Mouse (Mus musculus): Measurements from ENCODE around the gene Gm9573.

Gene Gm9573

DNA sequence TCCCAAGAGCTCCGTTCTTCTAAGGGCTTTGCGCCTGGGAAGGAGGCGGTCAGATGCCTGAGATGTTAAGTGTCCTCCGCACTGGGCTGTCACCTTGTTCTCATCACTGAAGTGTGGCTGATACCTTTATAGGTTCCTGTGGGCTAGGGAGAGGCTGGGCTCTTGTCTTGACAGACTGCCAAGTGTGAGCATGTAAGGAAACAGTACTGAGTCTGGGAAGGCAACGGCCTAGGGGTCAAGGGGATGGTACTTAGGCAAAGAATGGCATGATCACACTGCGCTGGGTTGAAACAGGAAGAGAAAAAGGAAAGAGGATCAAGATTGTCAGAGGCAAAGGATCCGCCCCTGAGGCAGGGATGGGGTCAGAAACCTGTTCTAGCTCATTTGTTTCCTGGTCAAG lies at the start of gene Gm9573:
TSS of gene Gm9573 (minus strand) at position 101 of the 400 bp plus-strand sequence.
- no peak for DNase-seq

DNA sequence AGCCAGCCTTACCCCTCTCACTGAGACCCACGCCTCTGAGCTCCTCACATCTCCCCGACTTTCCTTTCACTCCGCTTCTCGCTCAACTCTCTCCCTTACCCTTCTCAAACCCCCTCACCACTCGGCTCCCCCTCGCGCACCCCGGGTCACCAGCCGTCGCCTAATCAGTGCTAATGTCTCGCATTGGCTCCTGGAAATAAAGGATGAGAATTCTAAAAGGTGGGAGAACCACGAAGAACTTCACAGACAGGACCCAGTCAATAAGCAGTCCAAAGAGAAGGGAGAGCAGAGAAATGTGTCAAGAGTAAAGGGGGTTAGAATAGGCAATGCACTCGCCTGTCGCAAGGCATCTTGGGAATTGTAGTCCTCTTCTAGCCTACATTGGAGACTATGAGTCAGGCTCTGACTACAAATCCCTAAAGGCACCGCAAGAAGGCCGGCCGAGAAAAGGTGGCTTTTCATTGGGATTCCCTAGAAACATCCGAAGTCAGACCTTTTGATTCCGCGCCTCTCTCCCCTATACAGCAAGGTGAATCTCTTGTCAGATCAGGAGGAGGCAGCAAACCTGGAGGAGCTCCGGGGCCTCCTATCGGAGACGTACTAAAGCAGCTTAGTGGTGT lies 47.1 kb upstream of the Gm9573 start, which contains the start of gene Gtf2h4:
TSS of gene Gtf2h4 (minus strand) at position 324 of the 620 bp plus-strand sequence.
- peak; percentile 85 to 90 for DNase-seq

DNA sequence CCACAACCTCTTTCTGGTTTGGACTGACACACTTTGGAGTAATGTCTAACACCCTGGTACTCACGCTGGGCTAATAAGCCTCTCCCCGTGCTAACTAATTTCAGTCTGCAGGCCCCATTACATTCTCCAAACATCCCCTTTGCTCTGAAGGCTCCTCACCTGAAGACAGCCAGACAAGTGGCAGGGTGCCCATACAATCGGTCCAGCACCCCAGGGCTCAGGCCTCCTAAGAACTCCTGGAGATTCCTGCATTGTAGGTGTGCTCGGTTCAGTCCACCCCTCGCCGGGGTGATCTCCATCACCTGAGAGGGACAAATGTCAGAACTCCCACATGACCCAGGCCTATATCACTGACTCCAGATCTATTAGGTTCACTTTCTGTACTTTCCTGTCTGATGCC lies 46.1 kb upstream of the Gm9573 start:
- DNase-seq: no peak

DNA sequence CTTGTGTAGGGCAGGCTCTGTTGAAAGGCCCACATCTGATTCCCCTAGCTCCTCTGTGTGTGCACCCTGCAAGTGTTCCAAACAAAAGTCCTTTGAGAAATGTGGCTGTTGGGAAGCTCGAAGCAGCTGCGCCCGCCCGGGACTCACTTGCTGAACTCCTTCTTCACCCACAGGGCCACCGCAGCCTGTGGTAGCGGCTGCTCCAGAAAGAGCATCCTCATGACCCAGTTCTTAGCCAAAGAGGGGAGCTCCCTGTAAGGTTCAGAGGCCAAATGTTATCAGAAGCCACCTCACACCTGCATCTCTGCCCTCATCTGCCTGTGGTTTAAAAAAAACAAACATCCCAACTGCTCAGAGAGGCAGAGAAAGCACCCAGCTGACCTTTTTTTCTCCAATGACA lies 45.4 kb upstream of the Gm9573 start:
- no peak for DNase-seq

DNA sequence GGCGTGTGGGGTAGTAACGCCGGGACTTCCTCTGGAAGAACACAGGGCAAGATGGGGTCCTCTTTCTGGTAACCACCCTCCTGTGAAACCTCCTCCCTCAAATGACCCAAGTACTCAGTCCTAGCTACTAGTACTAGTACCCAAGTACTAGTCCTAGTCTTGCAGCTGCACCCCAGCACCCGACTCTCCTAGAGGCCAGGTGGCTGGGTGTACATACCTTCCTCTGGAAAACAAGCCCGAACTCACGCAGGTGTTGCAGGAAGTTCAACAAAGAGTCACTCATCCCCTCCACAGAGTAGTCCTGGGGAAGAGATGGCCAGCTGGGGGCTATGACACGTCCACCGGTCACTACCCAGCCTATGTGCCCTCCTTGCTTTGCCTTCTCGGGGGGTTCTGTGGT lies 43.3 kb upstream of the Gm9573 start:
- no peak for DNase-seq

DNA sequence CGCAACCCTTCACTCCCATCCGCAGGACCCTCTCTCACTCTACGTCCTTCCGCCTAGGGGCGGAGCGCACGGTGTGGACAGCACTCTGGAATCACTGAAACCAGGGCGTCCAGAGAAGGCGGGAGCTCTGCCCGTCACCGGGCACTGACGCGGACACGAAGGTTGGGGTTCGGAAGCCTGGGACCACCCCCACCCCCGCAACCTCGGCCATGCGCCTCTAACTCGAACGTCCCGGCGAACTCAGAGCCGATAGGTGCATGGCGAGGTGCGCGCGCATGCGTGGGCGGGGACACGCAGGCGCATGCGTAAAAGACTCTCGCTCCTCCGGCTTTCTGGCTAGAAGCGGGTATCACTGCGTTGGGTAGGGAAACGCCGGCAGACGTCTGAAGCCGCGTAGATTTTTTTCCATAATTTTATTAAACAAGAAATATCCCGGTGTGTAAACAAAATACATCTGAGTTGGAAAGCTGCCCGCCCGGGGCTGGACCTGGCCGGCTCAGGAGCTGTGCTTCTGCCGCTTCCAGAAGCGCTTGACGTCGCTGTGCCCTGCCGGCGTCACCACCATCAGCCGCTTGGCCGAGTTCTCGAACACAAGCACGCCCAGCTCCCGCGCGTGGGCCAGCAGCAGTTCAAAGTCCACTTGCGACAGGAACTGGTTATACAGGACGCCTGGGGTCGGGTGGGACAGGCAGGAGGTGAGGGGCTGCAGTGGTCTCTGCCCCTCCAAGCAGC lies 41.1 kb upstream of the Gm9573 start, which contains the start of gene Vars2:
TSS of gene Vars2 (minus strand) at position 259 of the 732 bp plus-strand sequence.
- peak; percentile 99 for DNase-seq

DNA sequence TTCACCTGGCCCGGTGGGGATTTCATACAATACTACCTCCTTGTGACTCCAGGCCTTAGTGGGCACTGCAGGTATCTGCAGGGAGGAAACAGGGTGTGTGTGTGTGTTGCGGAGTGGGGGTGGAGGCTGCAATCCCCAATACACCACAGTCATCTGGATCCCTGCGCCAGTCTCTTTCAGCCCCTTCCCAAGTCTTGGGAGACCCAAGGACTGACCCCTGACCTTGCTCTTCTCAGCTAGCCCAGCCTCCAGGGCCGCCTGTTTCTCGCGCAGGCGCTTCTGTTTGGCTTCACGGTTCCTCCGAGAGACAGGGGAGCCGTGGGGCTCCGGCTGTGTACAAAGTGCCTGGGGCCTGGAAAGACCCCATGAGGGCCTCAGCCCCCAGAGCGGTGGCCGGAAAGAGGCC lies 40.4 kb upstream of the Gm9573 start:
- peak in 1 of 2 experiments; percentile 27 for DNase-seq

DNA sequence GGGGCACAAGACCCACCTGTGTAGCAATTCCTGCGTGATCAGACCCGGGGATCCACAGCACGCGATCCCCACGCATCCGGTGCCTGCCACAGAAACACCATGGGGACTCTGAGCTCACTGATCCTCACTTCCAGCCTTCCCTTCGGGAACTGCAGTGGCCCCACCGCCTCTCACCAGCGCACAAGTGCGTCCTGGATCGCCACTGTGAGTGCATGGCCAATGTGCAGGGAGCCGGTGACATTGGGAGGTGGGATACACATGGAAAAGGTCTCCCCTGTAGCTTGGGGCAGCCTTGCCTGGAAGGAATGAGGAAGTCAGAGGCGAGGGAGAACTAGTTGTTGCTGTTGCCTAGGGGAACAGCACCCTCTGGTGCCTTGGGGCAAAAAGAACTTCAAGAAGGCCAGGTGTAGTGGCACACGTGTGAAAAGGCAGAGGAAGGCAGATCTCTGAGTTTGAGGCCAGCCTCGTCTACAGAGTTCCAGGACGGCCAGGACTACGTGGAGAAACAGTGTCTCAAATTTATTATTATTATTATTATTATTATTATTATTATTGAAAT lies 39.6 kb upstream of the Gm9573 start:
- DNase-seq: peak; percentile 27 to 37

DNA sequence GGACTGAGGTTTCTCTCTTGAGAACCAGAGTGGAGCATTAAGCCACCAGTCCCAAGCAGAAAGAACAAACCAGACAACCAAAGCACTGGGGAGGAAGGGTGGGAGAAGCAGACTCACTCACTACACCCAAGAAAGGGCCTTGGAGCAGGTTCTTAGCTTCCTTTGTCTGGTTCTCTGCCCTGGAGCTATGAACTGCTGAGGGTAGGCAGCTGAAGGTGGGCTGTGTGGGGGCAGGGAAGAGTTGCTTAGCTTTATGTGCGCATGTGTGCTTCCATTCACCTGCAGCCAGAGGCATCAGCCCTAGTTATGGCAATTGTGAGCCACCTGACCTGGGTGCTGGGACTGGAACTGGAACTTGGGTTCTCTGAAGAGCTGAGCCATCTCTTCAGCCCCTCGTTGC lies 26.6 kb upstream of the Gm9573 start:
- DNase-seq: no peak

DNA sequence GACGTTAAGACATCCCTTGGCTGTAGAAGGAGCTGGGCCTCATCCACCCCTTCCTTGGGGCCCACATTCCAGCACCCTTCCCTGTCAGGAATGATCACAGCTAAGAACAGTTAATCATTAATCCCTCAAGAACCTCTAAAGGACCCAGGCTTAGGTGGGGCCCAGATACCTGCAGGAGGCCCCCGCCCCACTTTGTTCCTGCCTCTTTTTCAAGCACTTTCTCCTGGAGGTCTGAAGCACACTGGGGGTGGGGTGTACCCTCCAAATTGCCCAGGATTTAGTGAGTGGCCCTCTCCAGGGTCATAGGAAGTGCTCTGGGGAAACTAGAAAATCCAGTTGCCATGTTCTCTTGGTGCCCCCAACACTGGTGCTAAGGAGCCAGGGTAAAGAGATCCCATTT lies 23.0 kb upstream of the Gm9573 start:
- no peak for DNase-seq

DNA sequence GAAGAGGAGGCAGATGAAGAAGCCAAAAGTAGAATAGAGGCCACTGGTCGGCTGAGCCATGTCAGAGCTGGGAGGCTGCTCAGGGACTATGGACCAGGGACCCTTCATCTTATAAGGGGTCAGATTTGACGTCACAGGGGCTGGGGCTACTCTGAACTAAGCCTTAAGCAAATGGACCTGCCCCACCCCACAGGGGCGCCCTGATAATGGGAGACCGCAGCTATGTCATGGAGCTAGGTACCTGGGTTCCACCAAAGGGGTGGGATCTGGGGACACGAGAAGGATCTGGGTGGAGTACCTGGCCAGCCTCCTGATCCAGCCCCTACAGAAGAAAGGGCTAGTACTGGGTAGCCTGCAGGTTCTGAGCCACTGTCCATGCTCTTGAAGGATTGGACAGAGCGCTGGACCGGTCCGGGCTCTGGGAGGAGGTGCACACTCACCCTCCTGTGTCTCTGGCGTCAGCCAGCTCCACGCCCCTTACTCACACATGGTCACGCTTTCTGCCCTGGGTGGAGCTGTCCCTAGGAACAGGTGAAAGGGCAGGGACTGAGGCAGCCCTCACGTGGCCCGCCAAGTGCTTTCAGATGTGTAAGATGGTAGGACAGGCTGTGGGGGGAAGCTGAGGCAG lies 17.3 kb upstream of the Gm9573 start, which contains the start of gene Mucl3:
TSS of gene Mucl3 (minus strand) at position 87 of the 628 bp plus-strand sequence.
- DNase-seq: no peak

DNA sequence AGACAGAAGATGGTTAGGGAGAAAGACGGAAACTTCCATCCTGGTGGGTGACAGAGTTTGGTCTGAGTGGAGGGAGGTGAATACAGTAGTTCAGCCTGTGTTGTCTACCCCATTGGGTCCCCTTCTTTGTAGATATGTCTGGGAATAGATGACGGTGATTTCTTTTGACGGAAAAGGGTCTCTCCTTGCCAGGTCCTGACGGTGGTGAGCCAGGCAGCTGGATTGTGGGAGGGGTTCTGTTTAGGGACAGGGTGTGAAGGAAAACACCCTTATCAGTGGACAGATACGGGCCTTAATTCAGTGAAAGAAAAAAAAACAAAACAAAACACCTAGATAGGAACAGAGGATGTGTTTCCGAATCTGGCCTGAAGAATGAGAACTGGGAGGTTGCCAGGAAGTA lies 12.9 kb upstream of the Gm9573 start:
- DNase-seq: no peak

DNA sequence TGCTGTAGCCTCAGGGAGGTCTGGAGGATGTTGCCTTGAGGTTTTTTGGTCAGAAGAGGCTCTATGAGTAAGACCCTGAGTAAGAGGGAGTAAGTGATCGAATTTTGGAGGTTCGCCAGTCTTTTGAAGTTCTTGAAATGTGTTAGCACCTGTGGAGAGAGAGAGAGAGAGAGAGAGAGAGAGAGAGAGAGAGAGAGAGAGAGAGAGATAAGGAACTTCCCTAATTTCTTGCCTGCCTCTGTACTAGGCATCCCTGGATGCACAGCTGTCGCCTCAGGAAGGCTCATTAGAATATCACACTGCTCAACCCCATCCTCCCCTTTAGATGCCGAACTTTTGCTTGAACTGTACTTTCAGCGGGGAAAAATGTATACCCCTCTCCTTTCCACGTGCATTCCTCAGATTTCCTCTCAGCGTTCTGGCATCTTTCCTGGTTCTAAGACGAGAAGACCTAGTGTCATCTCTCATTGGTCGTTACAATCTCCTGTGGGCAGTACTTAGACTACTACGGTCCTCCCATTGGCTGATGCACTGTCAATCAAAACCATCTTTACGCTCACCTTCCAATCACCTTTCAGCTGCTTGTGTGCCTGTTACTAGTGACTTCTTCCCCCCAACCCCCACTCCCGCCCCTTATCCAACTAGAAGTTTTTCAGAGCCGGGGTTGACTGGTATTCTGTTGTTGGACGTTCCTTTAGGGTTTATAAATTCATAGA lies 12.2 kb upstream of the Gm9573 start:
- peak in 1 of 2 experiments; percentile 12 for DNase-seq

DNA sequence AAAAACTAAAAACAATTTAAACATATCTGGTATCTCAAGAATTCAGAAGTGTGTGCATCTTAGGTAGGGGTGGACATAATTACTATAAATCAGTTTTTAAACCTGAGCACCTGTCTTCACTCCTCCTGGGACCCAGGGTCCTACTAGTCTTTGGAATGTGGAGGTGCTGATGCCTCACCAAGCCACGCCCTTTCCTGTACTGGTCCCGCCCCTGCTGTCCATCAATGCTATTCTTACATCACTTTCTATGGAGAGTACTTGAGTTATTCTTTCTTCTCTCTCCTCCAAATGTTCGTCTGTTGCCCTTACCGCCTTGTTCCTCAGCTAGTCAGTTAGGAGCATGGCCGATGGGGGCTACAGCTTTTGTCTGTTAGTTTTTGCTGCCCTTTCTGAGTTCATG lies 9.9 kb upstream of the Gm9573 start:
- peak; percentile 33 to 41 for DNase-seq

DNA sequence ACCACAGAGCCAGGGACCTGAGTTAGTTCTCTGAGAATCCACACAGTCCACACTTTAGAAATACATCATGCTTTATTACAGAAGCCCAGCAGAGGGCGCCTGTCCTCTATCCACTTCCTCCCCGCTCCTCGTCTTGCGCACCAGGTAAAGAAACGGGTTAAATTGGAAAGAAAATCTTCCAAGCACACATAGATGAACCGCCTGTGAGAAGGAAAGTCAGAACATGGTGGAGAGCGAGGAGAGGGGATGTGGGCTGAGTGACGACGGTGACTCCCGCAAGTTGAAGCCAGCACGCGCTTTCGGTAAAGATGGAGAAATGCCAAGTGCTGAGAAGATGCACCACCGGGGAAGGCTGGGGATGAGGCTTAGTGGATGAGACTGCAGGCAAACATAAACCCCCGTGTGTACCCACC lies 9.3 kb upstream of the Gm9573 start:
- peak; percentile 72 to 75 for DNase-seq

DNA sequence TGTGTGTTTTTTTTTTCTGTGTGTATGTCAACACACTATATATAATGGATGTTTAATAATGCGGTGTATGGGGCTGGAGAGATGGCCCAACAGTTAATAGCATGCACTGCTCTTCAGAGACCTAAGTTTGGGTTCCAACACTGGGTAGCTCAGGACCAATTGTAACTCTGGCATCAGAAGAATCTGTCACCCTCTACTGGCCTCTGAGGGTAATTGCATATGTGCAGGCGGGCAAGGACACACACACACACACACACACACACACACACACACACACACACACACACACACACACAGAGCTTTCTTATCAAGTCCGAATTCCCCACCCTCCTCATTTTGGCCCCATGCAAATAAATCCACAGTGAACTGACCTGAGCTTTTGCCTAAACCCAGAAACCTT lies 8.8 kb upstream of the Gm9573 start:
- DNase-seq: no peak

DNA sequence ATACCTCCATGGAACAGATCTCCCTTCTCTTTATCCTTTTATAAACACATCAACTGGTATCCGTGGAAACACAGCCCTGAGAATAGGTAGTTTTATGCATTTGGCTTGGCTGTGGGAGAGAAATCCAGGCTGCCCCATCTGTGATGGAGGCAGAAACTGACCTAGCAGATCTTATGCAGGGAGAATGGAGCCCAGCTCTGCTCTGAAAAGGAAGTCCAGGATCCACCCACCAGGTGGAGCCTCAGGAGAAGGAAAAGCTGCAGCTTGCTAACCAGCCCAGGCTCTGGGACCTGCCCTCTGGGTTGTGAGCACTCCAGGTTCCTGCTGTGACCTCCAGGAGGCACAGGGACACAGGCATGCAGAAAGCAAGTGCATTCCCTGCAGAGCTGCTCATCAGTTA lies 7.6 kb upstream of the Gm9573 start:
- no peak for DNase-seq

DNA sequence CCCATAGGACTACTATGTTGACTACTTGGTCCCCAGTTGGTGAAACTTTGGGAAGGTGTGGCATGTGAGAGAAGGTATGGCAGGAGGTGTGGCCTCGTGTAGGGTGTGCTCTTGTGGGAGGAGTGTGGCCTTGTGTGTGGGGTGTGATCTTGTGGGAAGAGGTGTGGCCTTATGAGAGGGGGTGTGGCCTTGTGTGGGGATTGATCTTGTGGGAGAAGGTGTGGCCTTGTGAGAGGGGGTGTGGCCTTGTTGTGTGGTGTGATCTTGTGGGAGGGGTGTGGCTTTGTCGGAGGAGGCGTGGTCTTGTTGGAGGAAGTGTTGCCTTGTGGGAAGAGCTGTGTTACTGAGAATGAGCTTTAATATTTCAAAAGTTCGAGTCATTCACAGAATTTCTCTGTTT lies 9.3 kb downstream of the Gm9573 start:
- no peak for DNase-seq

DNA sequence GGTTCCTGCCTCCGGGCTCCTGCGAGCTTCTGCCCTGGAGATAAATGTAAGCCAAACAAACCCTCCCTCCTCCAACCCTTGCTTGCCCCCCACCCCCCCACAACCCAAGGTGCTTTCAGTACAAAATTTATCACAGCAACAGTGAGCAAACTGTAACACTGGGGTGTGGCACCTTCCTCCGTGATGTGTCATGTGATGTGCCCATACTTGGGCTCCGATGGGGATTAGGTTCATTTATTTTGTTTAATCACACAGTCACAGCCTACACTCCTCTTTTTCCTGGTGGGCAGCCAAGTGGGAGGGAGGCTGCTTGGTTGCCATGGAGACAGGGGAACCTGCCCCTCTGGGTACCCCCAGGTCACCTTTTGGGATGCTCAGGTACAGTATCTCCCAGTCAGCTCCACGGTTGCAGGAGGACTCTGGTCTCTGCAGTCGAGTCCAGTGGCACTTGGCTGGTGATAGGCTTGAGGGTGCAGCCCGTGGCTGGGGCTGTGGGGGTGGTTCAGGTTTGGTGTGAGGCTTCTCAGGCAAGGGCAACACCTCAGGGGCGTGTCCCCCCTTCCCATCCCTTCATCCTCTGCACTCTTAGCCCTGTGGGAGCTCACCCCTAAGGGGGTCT lies 24.6 kb downstream of the Gm9573 start:
- DNase-seq: no peak

DNA sequence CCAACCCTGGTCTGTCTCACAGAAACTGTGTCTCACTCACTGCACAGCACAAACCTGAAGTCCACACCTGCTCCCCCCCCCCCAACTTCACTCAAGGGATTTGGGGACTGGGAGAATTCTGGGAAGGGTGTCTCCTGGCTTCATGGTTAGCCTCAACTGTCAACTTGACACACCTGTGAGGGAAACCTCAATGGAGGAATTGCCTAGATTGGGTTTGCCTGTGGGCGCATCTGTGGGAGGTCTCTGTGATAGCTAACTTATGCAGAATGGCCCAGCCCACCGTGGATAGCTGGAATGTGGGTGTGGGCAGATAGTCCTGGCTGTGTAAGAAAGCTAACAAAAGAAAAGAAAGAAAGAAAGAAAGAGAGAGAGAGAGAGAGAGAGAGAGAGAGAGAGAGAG lies 25.2 kb downstream of the Gm9573 start, which contains the start of gene Sfta2:
TSS of gene Sfta2 (plus strand) at position 301 of the 400 bp plus-strand sequence.
- DNase-seq: no peak

DNA sequence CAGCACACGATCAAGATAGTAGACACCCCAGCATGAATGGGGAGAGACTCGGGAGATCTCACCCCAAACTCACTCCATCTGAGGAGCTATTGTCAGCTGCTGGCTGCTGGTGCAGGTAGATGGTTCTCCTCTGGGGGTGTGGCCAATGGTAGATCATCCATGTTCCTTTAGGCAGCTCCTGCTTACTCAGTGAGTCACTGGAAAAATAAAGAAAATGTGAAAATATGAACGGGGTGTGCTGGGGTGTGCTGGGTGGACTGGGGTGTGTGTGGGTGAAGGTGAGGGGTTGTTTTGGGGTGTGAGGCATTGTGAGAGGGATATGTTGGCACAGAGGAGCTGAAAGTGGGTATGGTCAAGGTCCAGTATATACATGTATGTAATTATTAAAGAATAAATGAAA lies 29.0 kb downstream of the Gm9573 start:
- DNase-seq: no peak

DNA sequence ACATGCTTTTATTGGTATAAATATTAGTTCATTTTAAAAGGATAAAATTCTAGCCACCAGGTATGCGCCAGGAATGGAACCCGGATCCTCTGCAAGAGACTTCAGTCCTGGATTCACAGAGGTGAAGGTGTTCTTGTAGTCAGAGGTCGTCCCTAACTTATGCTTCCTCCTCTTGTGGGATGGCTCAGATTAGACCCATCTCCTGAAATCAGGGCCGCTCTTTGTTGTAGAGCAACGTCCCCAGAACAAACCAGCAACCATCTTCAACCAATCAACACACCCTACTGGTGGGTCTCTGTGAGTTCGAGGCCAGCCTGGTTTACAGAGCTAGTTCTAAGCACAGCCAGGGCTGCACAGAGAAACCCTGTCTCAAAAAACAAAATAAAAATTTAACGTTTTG lies 32.0 kb downstream of the Gm9573 start:
- DNase-seq: no peak
